Mouse (Mus musculus) heart, embryonic 14.5 days (tissue): ENCODE data around the gene Ftcd. TPM values are rescaled to one million over a fixed set of nuclear protein-coding genes. Genes with fewer than 3 reads are reported as not detected.

Source experiments
- polyA plus RNA-seq: library from polyadenylated mRNA; unstranded; fragments of >200 nt; fragmentation: Nextera tagmentation; extraction: Ambion mirVana; gene quantifications from 2 replicates; pipeline ENCODE4 v1.2.1, GENCODE M21; 2014

Gene Ftcd
- polyA plus RNA-seq, 1 experiment from 2014 or later: 2.4 TPM

Other genes with a start within 250 kb of the Ftcd start
- 5.6 and 6.3 TPM in 2 replicates for gene Dip2a, start 230.4 kb upstream of the Ftcd start, polyA plus RNA-seq
- not detected in 2 replicates for gene AC141477.1, start 135.2 kb upstream of the Ftcd start, polyA plus RNA-seq
- 11.8 and 13.1 TPM in 2 replicates for gene Pcnt, start 132.9 kb upstream of the Ftcd start, polyA plus RNA-seq
- gene 2610028H24Rik, start 126.6 kb upstream of the Ftcd start, polyA plus RNA-seq: not detected in 2 replicates
- gene Mcm3ap, start 106.7 kb upstream of the Ftcd start, polyA plus RNA-seq: 41.3 and 46.8 TPM in 2 replicates
- gene Ybey, start 106.5 kb upstream of the Ftcd start, polyA plus RNA-seq: 3.7 and 5.0 TPM in 2 replicates
- gene Lss, start 44.1 kb upstream of the Ftcd start, polyA plus RNA-seq: 5.3 and 11.6 TPM in 2 replicates
- not detected in 2 replicates for gene Spatc1l, start 13.4 kb upstream of the Ftcd start, polyA plus RNA-seq
- gene Col6a2, start 48.0 kb downstream of the Ftcd start, polyA plus RNA-seq: 39.7 and 44.7 TPM in 2 replicates
- 58.9 and 59.7 TPM in 2 replicates for gene Col6a1, start 150.5 kb downstream of the Ftcd start, polyA plus RNA-seq